Mouse (Mus musculus): ENCODE data around the gene Nxf3. TPM values are rescaled to one million over a fixed set of nuclear protein-coding genes. Genes with fewer than 3 reads are reported as not detected.
A peak's percentile ranks its signal among the peaks of the same experiment; 100 is the strongest.
"Not testable (repeated sequence)": the region's sequence is repeated elsewhere in the genome, so short reads cannot be mapped to it uniquely, and the experiment has no call there.

Nxf3 gene
- polyA plus RNA-seq, 1 experiment from 2014 or later = 0.18 TPM

GRCm38 (mm10) chrX:136067201-136067991 lies 17.7 kb downstream of the Nxf3 start:
- not testable (repeated sequence) for H3K27me3 ChIP-seq; H3K9ac ChIP-seq; H3K9me3 ChIP-seq (replicated peaks); DNase-seq; H3K27ac ChIP-seq; H3K4me1 ChIP-seq (replicated peaks); H3K36me3 ChIP-seq
- Histone ChIP-seq H3K4me3 (replicated peaks) (peak overlapping the region; percentile 31), H3K4me2 (peak overlapping the region; percentile 30; the same call in 1 of the 2 replicates)
- whole genome bisulfite sequencing (ENCODE audit: insufficient replicate concordance) = 15% methylated on average over 8 of the region's 48 CpGs
- ATAC-seq (ENCODE audit: low read depth) = peak; percentile 14

GRCm38 (mm10) chrX:136060698-136061097 lies 24.4 kb downstream of the Nxf3 start:
- 39% methylated on average over 1 of the region's 1 CpGs for WGBS (ENCODE audit: insufficient replicate concordance)
- H3K9me3 ChIP-seq (replicated peaks) = no peaks in the 10 kb centered on the region
- H3K4me1 ChIP-seq (replicated peaks) = no peaks in the 10 kb centered on the region
- no peak overlapping the region for H3K27ac ChIP-seq
- H3K27me3 ChIP-seq = no peaks in the 10 kb centered on the region; the same call in 1 of the 2 replicates
- DNase-seq = no peak
- no peaks in the 10 kb centered on the region for H3K36me3 ChIP-seq
- no peak overlapping the region for H3K4me2 ChIP-seq
- H3K9ac ChIP-seq = no peak overlapping the region
- H3K4me3 ChIP-seq (replicated peaks) = no peak overlapping the region
- ATAC-seq (ENCODE audit: low read depth) = peak; percentile 45; the same call in 1 of the 2 replicates

GRCm38 (mm10) chrX:136051219-136051618 lies 33.8 kb downstream of the Nxf3 start:
- no peak overlapping the region for H3K4me2 ChIP-seq
- no peak for ATAC-seq (ENCODE audit: low read depth)
- H3K36me3 ChIP-seq = no peaks in the 10 kb centered on the region
- H3K9me3 ChIP-seq (replicated peaks) = no peaks in the 10 kb centered on the region
- no peak for DNase-seq
- no peaks in the 10 kb centered on the region for H3K4me1 ChIP-seq (replicated peaks)
- no peak overlapping the region for H3K4me3 ChIP-seq (replicated peaks)
- H3K27me3 ChIP-seq = no peaks in the 10 kb centered on the region
- no peak overlapping the region for H3K27ac ChIP-seq
- no peak overlapping the region for H3K9ac ChIP-seq
- 65% methylated on average over 2 of the region's 2 CpGs for WGBS (ENCODE audit: insufficient replicate concordance)

GRCm38 (mm10) chrX:136047528-136047927 lies 37.5 kb downstream of the Nxf3 start:
- peak; percentile 18 for DNase-seq
- ATAC-seq (ENCODE audit: low read depth) = no peak
- H3K9me3 ChIP-seq (replicated peaks) = no peaks in the 10 kb centered on the region

GRCm38 (mm10) chrX:136043726-136044125 lies 41.3 kb downstream of the Nxf3 start:
- H3K4me1 ChIP-seq (replicated peaks) = no peaks in the 10 kb centered on the region
- DNase-seq = no peak
- H3K9me3 ChIP-seq (replicated peaks) = no peaks in the 10 kb centered on the region
- H3K4me3 ChIP-seq (replicated peaks) = no peak overlapping the region
- 68% methylated on average over 1 of the region's 1 CpGs for WGBS (ENCODE audit: insufficient replicate concordance)
- no peak overlapping the region for H3K27ac ChIP-seq
- H3K4me2 ChIP-seq = no peak overlapping the region
- H3K36me3 ChIP-seq = no peaks in the 10 kb centered on the region
- ATAC-seq (ENCODE audit: low read depth) = no peak
- no peak overlapping the region for H3K9ac ChIP-seq
- H3K27me3 ChIP-seq = no peaks in the 10 kb centered on the region

More at GRCm38 (mm10) chrX:136047528-136047927, 37.5 kb downstream of the Nxf3 start:
- Histone ChIP-seq H3K36me3 (no peaks in the 10 kb centered on the region), H3K4me1 (replicated peaks) (no peaks in the 10 kb centered on the region), H3K27ac (no peak overlapping the region), H3K27me3 (no peaks in the 10 kb centered on the region), H3K9ac (no peak overlapping the region), H3K4me3 (replicated peaks) (no peak overlapping the region), H3K4me2 (no peak overlapping the region)
- WGBS (ENCODE audit: insufficient replicate concordance) = 15% methylated on average over 5 of the region's 5 CpGs

- not testable (repeated sequence) for DNase-seq; H3K9ac ChIP-seq; H3K36me3 ChIP-seq; H3K4me3 ChIP-seq (replicated peaks); H3K27ac ChIP-seq; H3K4me2 ChIP-seq; H3K4me1 ChIP-seq (replicated peaks); H3K9me3 ChIP-seq (replicated peaks); H3K27me3 ChIP-seq
- WGBS (ENCODE audit: insufficient replicate concordance) = 22% methylated on average over 15 of the region's 49 CpGs
- ATAC-seq (ENCODE audit: low read depth) = peak; percentile 79
Observed at GRCm38 (mm10) chrX:136032799-136033763, 52.0 kb downstream of the Nxf3 start, which contains the start of gene Arxes1. TSS of gene Arxes1 (plus strand) at chrX:136033367.

GRCm38 (mm10) chrX:136030331-136030730 lies 54.7 kb downstream of the Nxf3 start:
- Histone ChIP-seq H3K27ac (no peak overlapping the region), H3K4me3 (replicated peaks) (no peak overlapping the region), H3K36me3 (no peaks in the 10 kb centered on the region), H3K4me2 (no peak overlapping the region), H3K27me3 (no peaks in the 10 kb centered on the region), H3K9me3 (replicated peaks) (no peaks in the 10 kb centered on the region), H3K9ac (no peak overlapping the region), H3K4me1 (replicated peaks) (no peaks in the 10 kb centered on the region)
- no peak for DNase-seq
- 64% methylated on average over 1 of the region's 1 CpGs for WGBS (ENCODE audit: insufficient replicate concordance)
- no peak for ATAC-seq (ENCODE audit: low read depth)

Other genes with a start within 250 kb of the Nxf3 start
- 1.4 TPM in 2 replicates for gene Gprasp2, start 246.2 kb downstream of the Nxf3 start, polyA plus RNA-seq (2015; fragmentation: Nextera tagmentation; extraction: Ambion mirVana)
- 25.8 and 28.8 TPM in 2 replicates for gene Arxes2, start 91.4 kb downstream of the Nxf3 start, polyA plus RNA-seq (2015; fragmentation: Nextera tagmentation; extraction: Ambion mirVana)
- gene Arxes1, start 51.9 kb downstream of the Nxf3 start, polyA plus RNA-seq (2015; fragmentation: Nextera tagmentation; extraction: Ambion mirVana) = 13.1 and 17.0 TPM in 2 replicates
- gene Bex2, start 17.0 kb downstream of the Nxf3 start, polyA plus RNA-seq (2015; fragmentation: Nextera tagmentation; extraction: Ambion mirVana) = 176 and 215 TPM in 2 replicates
- gene Bex4, start 53.7 kb upstream of the Nxf3 start, polyA plus RNA-seq (2015; fragmentation: Nextera tagmentation; extraction: Ambion mirVana) = 211 and 264 TPM in 2 replicates
- 191 and 256 TPM in 2 replicates for gene Tceal8, start 87.1 kb upstream of the Nxf3 start, polyA plus RNA-seq (2015; fragmentation: Nextera tagmentation; extraction: Ambion mirVana)
- 6.2 and 6.4 TPM in 2 replicates for gene Tceal5, start 118.6 kb upstream of the Nxf3 start, polyA plus RNA-seq (2015; fragmentation: Nextera tagmentation; extraction: Ambion mirVana)
- gene Tceal7, start 129.5 kb upstream of the Nxf3 start, polyA plus RNA-seq (2015; fragmentation: Nextera tagmentation; extraction: Ambion mirVana) = 2.8 and 2.9 TPM in 2 replicates
- 170 and 184 TPM in 2 replicates for gene Bex1, start 130.3 kb upstream of the Nxf3 start, polyA plus RNA-seq (2015; fragmentation: Nextera tagmentation; extraction: Ambion mirVana)
- 227 and 291 TPM in 2 replicates for gene Tceal9, start 159.8 kb upstream of the Nxf3 start, polyA plus RNA-seq (2015; fragmentation: Nextera tagmentation; extraction: Ambion mirVana)
- gene Bex3, start 185.0 kb upstream of the Nxf3 start, polyA plus RNA-seq (2015; fragmentation: Nextera tagmentation; extraction: Ambion mirVana) = 238 and 269 TPM in 2 replicates